Mouse (Mus musculus) fat pad, adult 2 months (tissue): ENCODE data around the gene Olfr548-ps1.

Source experiments
- DNase-seq: peaks from one replicate; pipeline ENCODE4 v3.0.0-alpha.2; 2011; ENCODE audit warnings: low read depth, low spot score; ENCODE audit errors: extremely low read depth

Olfr548-ps1 gene

GRCm38 (mm10) chr7:102573174-102573830, 32.6 kb downstream of the Olfr548-ps1 start:
- no peak for DNase-seq

GRCm38 (mm10) chr7:102575998-102576397, 35.3 kb downstream of the Olfr548-ps1 start:
- DNase-seq: no peak

- no peak for DNase-seq
Measured at GRCm38 (mm10) chr7:102591786-102592185, 51.1 kb downstream of the Olfr548-ps1 start, which contains the start of gene Olfr551. Gene Olfr551, minus strand, starts transcription at chr7:102591886.
